Mouse (Mus musculus) lung, adult 2 months (tissue): ENCODE results near the gene 2010109A12Rik. TPM values are rescaled to one million over a fixed set of nuclear protein-coding genes. Genes with fewer than 3 reads are reported as not detected.
A peak's percentile ranks its signal among the peaks of the same experiment; 100 is the strongest.

ENCODE experiments used
- DNase-seq: peaks from one replicate; pipeline ENCODE4 v3.0.0; 2022
- H3K4me1 ChIP-seq: fragments of 200-500 bp; 2 replicates; pipeline ENCODE4 v1.6.1; 2011; ENCODE audit warnings: low read length; ENCODE audit not compliant: control insufficient read depth, insufficient read depth
- H3K4me3 ChIP-seq: fragments of 200-500 bp; replicated peaks from 2 replicates; pipeline ENCODE3; 2011; ENCODE audit warnings: low read depth, mild to moderate bottlenecking, control low read depth, low read length; ENCODE audit errors: extremely low read depth
- CTCF ChIP-seq: fragments of 200-500 bp; IDR thresholded peaks from 2 replicates; pipeline ENCODE4 v1.5.1; 2011; ENCODE audit warnings: mild to moderate bottlenecking, low read length, control low read depth; ENCODE audit not compliant: insufficient read depth
- POLR2A ChIP-seq: fragments of 200-500 bp; IDR thresholded peaks from 2 replicates; pipeline ENCODE4 v1.6.1; 2011; ENCODE audit warnings: low read depth, mild to moderate bottlenecking, control low read depth, low read length, borderline replicate concordance; ENCODE audit errors: extremely low read depth
- WGBS: fragments of 180-500 bp; shearing (Covaris S2); methylation state at CpG from one replicate; pipeline ENCODE4 v1.1.7; 2018; 5-methylcytosine and 5-hydroxymethylcytosine counted together
- polyA plus RNA-seq: library from polyadenylated mRNA; depleted of rRNA; stranded (reverse); fragments of >200 nt; gene quantifications from 2 replicates; pipeline ENCODE4 v1.2.3, GENCODE M21; 2012; rRNA removed

2010109A12Rik gene
- polyA plus RNA-seq, 1 experiment = not detected

GRCm38 (mm10) chr5:93245280-93245679, 39.0 kb downstream of the 2010109A12Rik start:
- TF ChIP-seq CTCF (no peak), POLR2A (no peak)
- no peaks in the 10 kb centered on the region for H3K4me1 ChIP-seq
- H3K4me3 ChIP-seq = no peak overlapping the region
- WGBS = 57% methylated on average over 2 of the region's 2 CpGs
- no peak for DNase-seq

DNA sequence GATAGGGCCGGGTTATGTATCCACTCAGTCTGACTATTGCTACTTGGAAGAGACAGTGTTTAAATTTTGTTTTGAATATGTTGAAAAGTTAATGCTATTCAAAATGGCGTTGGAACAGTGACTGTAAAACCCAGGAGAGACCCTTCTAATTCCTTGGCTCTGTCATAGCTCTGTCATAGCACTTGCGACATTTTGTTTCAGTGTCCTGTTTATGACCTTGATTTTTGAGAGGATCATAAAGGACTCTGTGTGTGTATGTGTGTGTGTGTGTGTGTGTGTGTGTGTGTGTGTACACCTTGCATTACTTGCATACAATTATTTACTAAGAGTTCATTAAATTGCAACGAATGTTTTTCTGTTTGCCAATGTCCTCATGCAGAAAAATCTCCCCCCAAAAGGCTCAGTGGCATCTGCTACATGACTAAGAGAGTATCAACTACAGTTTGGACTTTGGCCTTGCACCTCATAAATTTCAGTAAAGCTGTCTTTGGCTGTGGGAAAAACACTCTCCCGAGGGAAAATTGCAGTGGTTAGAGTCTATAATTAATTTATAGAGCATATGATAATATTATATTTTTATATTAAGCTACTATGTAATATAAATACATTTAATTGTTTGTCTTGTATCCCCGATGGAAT, 43.7 kb downstream of the 2010109A12Rik start:
- TF ChIP-seq POLR2A (no peak), CTCF (no peak)
- Histone ChIP-seq H3K4me1 (no peaks in the 10 kb centered on the region), H3K4me3 (no peak overlapping the region)
- 69% methylated on average over 6 of the region's 6 CpGs for WGBS
- DNase-seq = no peak

DNA sequence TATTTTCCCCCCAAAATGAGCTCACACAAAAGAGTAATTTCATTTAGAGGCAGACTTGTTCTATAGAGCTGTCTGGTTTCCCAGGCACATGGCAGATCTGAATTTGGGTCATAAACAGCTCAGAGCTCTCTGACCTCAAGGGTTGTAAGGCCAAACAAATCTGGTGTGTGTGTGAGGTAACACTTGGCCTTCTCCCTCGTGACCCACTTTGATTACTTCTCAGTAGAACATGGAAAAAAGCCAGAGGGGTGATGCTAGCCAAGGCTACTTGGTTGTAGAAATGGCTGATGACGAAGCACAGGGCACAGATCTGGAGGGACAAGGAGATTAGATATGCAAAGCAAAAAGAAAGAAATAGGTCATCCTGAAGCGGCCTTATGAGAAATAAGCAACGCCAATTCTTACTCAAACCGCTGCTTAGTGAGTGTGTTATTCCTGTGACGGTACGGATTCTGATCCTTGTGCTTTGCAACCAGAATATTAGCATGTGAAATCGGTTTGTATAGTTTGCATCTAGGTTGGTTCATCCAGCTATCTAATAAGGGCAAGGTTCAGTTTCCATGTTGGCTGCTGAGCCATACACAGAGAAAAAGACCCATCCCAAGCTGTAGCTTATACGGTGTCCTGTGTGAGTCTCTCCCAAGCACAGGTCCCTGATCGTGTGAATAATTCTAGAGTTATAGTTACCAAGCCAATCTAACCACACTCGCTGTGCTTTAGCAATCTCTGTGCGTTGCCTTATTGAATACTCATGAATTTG, 44.9 kb downstream of the 2010109A12Rik start:
- DNase-seq = peak; percentile 26
- H3K4me1 ChIP-seq = no peaks in the 10 kb centered on the region
- H3K4me3 ChIP-seq = no peak overlapping the region
- TF ChIP-seq CTCF (no peak), POLR2A (no peak)
- WGBS = 72% methylated on average over 12 of the region's 12 CpGs

DNA sequence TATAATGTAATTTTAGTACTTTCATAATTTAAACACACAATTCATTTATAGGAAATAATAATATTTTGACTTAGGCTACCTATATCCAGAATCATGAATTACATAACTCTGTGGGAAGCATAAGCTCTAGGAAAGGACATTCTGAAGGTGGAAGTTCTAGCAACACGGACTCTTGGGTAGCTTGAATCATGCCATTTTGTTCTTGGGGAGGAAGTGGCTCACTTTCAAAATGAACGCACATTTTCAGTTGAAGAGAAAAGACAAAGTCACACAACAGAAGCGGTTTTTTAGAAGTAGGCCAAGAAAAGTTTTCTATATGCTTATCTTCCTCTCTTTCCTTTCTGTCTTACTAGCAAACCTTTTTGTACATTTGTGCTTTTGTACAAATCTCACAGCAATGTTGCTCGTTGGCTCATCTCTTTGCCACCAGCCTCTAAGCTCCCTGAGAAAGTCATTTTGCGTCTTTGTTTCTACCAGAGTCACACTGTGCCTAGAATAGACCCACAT, 49.5 kb downstream of the 2010109A12Rik start:
- no peak for TF ChIP-seq CTCF
- TF ChIP-seq POLR2A = no peak
- H3K4me3 ChIP-seq = no peak overlapping the region
- H3K4me1 ChIP-seq = no peaks in the 10 kb centered on the region
- no peak for DNase-seq
- WGBS = 79% methylated on average over 5 of the region's 5 CpGs

GRCm38 (mm10) chr5:93256820-93257405, 50.6 kb downstream of the 2010109A12Rik start:
- TF ChIP-seq POLR2A (no peak), CTCF (no peak)
- no peaks in the 10 kb centered on the region for H3K4me1 ChIP-seq
- no peak overlapping the region for H3K4me3 ChIP-seq
- DNase-seq = no peak

DNA sequence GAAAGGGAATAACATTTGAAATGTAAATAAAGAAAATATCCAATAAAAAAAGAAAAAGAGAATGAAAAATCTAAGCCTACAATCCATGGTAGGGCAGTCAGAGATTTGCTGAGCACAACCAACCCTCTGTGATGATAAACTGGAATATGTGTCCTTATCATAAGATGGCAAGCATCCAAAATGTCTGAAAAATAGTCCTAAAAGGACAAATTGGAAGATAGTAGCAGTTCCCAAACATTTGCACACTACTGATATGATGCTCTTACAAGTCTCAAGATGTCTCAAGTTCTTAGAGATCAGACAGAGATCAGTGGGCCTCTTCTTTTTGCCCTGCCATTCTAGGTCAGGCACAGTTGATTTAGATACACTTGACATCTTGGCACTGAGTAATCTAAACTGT, 53.0 kb downstream of the 2010109A12Rik start:
- DNase-seq = no peak
- TF ChIP-seq POLR2A (no peak), CTCF (no peak)
- Histone ChIP-seq H3K4me1 (peaks cover 8% of the 10 kb centered on the region), H3K4me3 (no peak overlapping the region)

- 64% methylated on average over 3 of the region's 3 CpGs for WGBS
- TF ChIP-seq POLR2A = no peak
- no peak for TF ChIP-seq CTCF
- peaks cover 10% of the 10 kb centered on the region for H3K4me1 ChIP-seq
- no peak overlapping the region for H3K4me3 ChIP-seq
- no peak for DNase-seq
These were observed 54.7 kb downstream of the 2010109A12Rik start for GRCm38 (mm10) chr5:93260983-93261382.

- Histone ChIP-seq H3K4me3 (no peak overlapping the region), H3K4me1 (peaks cover 12% of the 10 kb centered on the region)
- 48% methylated on average over 2 of the region's 2 CpGs for WGBS
- TF ChIP-seq POLR2A (no peak), CTCF (no peak)
- no peak for DNase-seq
These were observed 56.4 kb downstream of the 2010109A12Rik start for GRCm38 (mm10) chr5:93262751-93263150.

Other genes with a start within 250 kb of the 2010109A12Rik start
- 2.0 and 2.2 TPM in 2 replicates for gene Sowahb, start 161.5 kb upstream of the 2010109A12Rik start, polyA plus RNA-seq
- gene Sept11, start 113.1 kb upstream of the 2010109A12Rik start, polyA plus RNA-seq = 32.8 and 46.8 TPM in 2 replicates
- 82.0 and 97.1 TPM in 2 replicates for gene Ccni, start within 50 bp of the 2010109A12Rik start, polyA plus RNA-seq
- gene Ccng2, start 60.7 kb downstream of the 2010109A12Rik start, polyA plus RNA-seq = 23.6 and 56.6 TPM in 2 replicates